Mouse (Mus musculus): ENCODE measurements around the gene Ak5.

The Ak5 gene

DNA sequence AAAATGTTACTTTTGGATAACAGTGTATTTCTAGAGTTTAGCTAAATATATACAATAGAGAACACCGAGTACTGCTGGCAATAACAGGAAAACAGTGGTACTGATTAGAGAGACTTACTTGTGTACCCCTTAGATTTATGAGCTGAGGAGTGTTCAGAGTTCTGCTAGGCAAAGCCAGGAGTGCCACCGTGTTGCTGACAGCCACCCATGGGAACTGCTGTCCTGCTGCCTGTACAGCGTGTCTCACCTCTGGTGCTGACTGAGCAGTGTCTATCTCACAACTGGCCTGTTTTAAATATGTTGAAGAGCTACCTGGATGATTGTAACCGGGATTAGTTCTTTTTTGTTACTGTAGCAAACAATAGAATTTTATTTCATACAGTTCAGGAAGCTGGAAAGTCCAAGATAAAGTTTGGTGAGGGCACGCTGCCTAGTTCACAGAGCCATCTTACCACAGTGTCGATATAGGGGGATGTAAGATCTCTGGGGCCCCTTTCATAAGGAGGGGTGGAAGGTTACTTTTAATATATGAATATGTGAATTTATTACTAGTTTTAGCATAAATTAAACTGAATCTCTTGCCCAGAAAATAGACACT lies 103.5 kb downstream of the Ak5 start:
- in situ Hi-C loops (cut with MboI, MseI): no loop called here

DNA sequence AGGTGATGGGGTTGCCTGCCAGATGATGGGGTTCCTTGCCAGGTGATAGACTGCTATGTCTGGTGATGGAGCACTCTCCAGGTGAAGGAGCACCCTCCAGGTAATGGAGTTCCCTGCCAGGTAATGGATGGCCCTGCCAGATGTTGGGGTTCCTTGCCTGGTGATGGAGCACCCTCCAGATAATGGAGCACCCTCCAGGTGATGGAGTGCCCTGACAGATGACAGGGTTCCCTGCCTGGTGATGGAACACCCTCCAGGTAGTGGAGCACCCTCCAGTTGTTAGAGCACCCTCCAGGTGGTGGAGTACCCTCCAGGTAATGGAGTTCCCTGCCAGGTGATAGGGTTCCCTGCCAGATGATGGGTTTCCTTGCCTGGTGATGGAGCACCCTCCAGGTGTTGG lies 104.3 kb downstream of the Ak5 start:
- in situ Hi-C loops (cut with MboI, MseI): no loop called here

DNA sequence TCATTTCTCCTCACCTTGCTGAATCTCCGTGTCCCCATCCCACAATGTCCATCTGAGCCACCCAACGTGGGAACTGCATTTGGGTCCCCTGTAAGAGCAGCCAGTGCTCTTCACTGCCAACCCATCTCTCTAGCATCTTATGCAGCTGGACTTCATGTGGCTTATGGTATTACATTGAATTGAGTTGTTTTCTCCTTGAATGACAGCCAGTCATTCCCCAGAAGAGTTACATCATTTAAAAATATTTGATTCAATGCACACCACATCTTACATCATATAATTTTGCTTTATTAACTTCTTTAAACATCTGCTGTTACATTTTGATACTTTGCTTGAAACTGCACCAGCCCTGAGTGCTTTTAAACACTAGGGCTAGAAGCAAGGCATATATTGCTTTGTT lies 106.5 kb downstream of the Ak5 start:
- in situ Hi-C loops (cut with MboI, MseI): no loop called here

DNA sequence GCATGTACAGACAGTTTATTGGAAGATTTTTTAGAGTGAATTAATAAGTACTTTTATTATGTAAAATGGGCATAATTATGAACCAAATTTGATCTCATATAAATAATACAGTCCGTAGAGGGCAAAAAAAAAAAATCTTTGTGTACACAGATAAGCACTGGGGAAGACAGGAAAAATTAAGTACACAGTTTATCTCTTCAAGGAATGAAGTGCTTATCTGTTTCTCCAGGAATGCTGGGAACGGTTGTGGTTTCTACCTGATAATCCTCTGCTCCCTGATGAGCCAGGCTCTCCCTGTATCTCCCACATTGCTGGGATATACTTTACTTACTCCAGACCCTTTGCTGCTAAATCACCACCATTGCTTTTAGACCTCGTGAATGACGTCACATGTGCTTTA lies 108.9 kb downstream of the Ak5 start:
- in situ Hi-C loops (cut with MboI, MseI): no loop called here

DNA sequence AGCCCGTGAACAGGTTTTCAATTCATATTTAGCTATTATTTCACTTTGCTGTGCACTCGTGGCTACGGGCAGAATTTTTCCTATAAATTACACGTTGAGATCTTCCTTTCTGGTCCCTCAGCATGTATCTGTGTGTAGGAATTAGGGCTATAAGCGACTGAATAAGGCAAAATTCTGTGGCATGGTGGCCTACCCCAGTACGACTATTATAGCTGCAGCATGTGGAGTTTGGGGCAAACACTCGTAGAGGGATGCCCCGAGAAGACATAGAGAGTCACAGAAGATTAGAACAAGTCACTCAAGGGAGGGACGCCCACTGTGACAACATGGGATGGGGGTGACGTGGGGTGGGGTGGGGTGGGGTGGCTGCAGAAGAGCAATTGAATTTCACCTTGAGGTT lies 110.1 kb downstream of the Ak5 start:
- in situ Hi-C loops (cut with MboI, MseI): no loop called here

DNA sequence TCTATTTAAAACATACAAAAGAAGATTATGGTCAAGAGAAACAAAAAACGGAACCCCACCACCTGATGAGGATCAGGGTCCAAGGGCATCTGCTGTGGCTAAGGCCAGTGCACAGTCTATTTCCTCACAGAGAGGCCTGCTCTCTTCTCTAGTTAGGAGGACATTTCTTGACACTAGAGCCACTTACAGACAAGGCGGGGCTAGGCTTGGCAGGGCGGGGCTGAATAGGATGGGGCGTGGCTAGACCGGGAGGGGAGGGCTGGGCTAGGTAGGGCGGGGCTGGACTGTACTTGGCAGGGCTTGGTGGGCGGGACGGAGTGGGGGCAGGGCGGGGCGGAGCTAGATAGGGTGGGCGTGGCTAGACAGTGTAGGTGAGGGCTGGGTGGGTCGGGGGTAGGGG lies 110.5 kb downstream of the Ak5 start:
- in situ Hi-C loops (cut with MboI, MseI): no loop called here

DNA sequence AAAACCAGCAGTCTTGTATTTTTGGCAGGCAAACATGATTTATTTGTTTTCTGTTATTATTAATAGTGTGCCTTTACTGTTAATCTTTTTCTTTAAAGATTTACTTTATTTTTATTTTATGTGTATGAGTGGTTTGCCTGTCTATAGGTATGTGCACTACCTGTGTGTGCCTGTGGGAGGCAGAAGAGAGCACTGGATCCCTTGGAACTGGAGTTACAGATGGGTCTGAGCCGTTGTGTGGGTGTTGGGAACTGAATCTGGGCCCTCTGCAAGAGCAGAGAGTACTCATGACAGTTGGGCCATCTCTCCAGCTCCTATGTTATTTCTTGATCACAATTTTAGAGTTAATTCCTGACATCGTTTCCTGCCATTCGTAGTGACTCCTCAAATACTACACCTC lies 111.2 kb downstream of the Ak5 start:
- in situ Hi-C loops (cut with MboI, MseI): no loop called here

DNA sequence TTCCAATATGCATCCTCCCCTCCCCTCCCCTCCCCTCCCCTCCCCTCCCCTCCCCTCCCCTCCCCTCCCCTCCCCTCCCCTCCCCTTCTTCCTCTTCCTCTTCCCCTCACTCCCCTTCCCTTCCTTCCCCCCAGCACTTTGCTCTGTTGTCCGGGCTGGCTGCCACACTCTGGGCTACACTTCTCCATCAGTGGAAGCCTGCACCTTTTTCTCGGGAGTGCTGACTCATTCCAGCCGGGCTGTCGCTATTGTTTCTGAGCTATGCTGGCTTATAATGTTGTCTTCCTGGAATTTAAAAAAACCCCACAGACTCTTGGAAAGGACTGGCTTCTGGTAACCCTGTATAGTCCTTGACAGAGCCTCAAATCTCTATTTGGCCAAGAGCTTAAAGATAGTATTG lies 111.7 kb downstream of the Ak5 start:
- in situ Hi-C loops (cut with MboI, MseI): no loop called here

DNA sequence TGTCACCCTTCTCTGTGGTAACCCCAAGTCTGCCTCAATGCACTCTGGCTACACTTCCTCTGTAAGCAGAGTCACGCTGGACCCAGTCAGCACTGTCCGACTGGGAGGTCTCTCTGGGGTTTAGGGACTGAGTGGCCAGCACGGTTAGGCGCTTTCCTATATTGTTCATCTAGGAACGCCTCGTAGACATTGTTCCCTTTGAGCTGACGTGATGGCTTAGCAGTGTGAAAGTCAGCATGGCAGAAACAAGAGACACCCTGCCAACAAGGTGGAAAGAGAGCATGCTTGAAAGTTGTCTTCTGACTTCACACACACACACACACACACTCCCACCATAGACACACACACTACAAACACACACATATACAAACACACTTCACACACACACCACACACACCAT lies 112.9 kb downstream of the Ak5 start:
- in situ Hi-C loops (cut with MboI, MseI): no loop called here

DNA sequence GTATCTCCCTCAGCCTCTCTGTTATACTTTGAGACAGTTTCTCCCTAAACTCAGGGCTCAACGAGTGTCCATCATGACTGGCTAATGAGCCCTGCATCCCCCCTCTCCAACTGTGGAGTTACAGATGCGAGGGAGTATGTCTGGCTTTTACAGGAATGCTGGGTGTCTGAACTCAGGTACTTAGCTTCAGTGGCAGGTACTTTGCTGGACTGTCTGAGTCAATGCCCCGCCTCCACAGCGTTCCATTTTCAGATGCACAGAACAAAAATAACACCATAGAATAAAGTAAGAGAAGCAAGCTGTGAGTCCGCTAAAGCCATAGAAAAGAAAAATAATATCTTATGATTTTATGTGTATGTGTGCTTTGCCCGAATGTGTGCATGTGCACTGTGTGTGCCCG lies 113.8 kb downstream of the Ak5 start:
- in situ Hi-C loops (cut with MboI, MseI): no loop called here

DNA sequence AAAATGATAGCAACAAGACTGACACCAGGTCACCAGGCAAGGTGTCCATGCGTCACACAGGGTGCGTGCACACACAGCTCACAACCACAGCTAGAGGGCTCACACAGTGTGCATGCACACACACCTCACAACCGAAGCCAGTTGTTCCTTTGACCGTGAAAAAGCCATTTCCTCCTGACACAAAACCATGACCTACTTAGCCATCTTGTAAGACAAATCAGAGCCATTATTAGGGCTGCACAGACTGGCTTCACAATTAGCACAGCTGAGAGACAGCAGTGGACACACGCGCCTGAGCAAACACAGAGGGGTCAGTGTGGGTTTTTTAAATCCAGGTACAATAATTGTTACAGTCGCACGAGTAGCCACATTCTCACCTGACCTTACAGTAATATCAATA lies 115.5 kb downstream of the Ak5 start:
- in situ Hi-C loops (cut with MboI, MseI): no loop called here

DNA sequence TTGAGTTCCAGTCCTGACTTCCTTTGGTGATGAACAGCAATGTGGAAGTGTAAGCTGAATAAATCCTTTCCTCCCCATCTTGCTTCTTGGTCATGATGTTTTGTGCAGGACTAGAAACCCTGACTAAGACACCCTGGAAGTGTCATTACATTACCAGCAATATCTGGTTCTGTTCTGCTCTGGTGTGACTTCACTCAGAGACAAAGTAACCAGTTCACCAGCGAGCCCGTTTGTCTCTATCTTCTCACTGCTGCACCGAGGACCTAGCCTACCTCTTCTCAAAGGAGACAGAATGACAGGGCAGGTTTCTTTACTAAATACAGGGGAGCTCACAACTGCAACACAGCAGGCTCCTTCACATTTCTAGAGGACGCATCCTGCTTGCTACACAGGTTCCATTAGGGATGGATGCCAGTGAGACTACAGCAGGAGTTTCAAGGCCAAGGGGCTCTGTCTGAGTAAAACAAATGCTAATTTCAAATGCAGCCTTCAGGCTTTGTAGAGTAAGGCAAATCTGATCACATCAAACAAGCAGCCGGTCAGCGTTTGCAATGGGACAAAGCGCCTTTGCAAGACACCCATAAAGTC lies 117.5 kb downstream of the Ak5 start:
- in situ Hi-C loops (cut with MboI, MseI): no loop called here

DNA sequence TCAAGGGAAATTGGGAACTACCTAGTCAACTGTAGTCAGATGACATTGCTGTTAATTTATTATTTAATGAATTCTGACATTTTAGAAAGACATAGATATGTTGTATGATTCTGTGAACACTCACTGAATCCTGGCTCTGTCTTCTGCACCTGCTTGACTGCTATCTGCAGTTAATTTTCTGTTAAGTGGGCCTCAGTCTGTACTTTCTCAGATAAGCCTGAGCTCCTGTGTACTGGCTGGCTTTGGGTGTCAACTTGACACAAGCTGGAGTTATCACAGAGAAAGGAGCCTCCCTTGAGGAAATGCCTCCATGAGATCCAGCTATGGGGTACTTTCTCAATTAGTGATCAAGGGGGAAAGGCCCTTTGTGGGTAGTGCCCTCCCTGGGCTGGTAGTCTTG lies 118.1 kb downstream of the Ak5 start:
- in situ Hi-C loops (cut with MboI, MseI): no loop called here

DNA sequence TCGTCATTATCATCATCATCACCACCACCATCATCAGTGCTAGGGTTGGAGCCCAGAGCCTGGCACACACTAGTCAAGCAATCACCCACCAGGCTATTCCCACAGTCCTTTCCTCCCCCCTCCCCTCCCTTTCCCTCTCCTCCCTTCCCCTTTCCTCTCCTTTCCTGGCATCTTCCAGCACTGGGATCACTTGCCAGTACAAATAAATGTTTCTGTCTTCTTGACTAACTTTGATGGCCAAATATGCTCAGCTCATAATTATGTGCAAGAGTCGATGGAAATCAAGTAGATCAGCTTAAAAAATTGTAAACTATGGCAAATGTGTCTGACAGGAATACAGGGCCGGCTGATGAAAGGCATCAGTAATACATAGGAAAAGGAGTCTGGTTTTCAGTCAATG lies 123.2 kb downstream of the Ak5 start:
- in situ Hi-C loops (cut with MboI, MseI): no loop called here

DNA sequence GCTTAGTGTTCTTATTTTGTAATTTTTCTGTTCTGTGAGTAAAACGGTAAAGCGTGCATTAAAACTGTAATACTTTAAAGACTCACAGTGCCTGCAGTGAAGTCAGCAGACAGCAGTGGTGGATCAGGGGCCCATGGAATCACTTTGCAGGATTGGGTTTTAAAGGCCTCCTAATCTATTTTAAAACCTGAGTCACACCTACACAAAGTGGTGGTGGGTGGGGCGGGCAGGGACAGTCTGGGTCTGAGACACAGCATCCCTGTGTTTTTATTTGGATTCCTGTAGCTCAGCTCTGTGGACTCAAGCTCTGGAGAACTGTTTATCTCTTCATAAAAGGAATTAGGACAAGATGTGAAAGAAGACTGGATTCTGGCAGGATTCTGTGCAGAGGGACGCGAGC lies 125.9 kb downstream of the Ak5 start:
- in situ Hi-C loops (cut with MboI, MseI): no loop called here

DNA sequence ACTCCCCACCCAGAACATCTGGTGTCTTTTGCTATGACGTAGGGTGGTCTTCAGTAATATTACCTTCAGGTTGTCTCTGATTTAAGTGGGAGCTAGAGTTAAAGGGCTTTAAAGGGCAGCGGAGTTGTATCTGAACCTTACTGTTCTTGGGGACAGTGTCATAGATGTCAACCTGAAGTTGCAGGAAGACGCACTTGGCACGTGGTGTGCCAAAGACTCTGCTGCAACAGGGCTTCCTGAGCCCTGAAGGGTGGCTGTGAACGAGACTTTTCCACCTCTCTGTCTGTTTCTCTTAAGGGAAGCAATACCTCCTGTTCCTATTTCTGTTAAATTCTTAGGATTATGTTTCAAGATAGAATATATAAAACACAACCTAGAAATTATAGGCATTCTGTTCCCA lies 137.8 kb downstream of the Ak5 start:
- in situ Hi-C loops (cut with MboI, MseI): no loop called here

DNA sequence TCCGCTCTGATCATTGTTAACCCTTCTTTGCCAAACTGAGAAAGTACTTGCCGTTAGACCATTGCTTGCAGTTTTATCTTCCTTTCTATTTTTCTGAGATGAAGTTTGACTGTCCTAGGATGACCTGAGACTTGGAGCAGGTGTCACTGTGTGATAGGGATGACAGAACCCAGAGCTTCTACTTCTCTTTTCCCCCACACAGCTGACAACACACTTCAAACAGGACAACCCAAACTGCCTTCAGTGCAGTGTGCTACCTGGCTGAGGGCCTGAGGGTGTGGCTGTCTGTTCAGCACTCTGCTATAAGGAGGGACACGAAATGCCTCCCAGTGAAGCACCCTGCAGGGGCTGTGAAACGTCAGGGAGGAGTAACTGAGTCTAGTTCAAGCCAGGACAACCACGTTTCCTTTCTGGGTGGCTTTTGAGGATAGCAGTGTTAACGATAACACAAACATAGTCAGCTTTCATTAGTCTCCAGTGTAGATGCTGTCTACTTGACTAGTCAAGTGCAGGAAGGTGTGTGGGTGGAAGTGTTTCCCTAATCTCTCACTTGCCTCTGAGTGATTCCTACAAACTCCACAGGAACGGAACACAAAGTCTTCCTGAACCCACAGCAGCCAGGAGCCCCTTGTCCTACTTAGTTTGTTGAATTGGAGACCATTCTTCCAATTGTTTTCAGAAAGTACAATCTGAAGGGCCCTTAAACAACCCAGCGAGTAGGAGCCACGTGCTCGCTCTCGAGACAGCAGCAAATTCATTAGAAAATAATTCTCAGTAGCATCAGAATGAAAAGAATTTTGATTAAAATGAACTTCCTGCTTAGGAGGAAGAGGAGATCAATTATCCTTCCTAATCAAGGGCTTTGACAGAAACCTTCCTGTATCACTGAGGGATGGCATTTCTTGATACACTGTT lies 138.8 kb downstream of the Ak5 start:
- in situ Hi-C loops (cut with MboI, MseI): no loop called here

DNA sequence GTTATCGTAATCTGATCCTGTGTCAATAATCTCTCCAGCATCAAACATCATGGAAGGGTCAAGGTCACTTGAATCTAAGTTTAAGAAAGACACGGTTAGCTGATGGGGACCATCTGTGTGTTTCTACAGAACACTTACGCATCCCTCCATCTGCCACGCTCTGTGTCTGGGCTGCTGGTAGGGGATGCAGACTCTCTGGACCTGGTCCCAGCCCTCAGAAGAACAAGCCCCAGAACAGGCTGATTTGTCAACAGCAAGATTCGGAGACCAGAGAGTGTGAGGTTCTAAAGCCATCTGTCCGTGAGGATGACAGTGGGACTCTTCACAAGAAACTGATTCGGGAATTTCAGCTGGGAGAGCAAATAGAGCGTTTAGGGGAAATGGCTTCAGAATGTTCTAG lies 141.4 kb downstream of the Ak5 start:
- in situ Hi-C loops (cut with MboI, MseI): no loop called here

DNA sequence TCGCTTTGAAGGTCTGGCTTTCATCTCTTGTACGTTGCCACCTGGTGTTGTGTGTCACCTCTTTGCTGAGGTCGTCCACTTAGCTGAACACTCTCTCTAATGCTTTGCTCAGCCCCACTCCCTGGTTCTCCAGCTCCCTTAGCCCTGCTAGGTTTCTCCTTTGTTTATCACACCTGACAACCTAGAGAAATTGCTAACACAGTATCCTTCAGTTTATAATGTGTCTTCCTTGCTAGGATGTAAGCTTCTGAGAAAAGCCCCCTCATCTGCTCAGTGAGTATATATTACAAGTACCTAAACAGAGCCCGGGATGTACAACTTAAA lies 144.9 kb downstream of the Ak5 start:
- in situ Hi-C loops (cut with MboI, MseI): no loop called here

DNA sequence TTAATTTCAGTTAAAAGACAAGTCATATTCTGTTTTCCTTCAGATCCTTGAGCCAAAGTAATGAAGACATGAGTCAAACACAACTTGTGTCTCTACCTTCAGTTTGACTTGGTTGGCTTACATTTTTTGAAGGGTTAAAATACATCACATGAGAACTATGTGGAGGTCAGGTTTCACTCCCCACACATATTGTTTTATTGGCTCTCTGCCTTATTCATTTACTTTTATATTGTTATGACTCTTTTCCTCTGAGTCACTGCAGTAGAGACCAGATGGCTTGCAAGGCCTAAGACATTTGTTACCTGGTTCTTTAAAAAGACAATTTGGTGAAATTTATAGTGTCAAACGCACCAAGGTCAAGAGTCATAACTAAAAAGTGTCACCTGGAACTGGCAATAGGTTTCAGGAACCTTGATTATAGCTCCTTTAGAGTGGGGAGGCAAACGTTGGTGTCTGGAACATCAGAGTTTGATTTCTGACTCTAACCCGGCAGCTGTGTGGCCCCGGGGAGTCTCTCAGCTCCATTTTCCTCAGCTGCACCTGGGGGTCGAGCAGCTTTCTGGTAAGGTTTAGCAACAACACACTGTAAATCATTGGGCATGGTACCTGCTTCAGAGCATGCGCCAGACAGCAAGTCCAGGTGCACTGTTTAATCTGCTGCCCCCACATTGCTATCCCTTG lies 145.4 kb downstream of the Ak5 start:
- in situ Hi-C loops (cut with MboI, MseI): no loop called here

DNA sequence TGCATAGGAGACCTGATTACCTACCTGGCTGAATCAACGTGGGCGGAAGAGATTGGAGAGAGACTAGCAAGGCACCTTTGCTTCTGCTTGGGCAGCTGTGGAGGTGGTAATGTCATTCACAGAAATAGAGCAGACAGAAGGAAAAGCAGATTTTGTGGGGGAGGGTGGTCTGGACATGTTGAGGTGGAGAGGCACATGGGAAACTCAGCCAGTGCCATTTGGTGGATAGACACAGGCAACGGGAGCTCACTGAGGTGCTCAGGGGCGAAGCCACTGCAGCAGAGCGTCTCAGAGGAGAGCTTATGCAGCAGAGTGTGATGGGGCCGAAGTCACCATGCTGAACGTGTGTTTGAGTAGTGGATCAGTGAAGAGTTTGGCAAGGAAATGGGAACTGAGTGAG lies 147.1 kb downstream of the Ak5 start:
- in situ Hi-C loops (cut with MboI, MseI): no loop called here

DNA sequence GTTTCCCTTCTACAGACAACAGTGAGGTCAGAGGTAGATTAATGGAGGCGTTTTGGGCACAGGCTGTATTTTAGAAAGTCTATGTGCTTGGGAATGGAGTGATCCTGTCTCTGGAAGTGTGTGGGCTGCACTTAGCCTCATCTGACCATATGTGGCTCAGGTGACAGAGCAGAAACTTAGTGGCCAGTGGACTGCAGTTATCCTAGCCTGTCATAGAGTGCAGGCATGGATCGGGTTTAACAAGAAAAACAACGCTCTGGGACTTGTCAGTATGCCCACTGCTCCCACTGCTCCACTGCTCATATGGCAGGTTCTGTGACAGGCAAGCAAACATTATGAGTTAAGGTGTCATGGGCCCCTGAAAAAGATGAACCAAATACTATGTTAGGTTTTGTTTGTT lies 148.1 kb downstream of the Ak5 start:
- in situ Hi-C loops (cut with MboI, MseI): no loop called here

DNA sequence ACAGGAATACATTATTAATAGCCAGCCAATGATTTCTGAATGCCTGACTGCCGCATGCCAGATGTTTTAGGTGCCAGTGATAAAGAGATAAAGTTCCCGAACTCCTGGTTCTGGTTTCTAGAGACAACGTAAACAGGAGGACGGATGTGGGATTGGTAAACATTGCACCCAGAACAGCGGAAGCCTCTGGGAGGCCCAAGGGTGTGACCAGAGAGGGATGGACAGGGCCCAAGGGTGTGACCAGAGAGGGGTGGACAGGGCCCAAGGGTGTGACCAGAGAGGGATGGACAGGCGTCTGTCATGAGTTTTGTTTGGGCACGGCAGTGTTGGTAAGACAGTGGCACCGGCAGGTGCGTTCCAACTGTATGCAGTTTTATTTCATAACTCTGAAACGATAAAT lies 148.6 kb downstream of the Ak5 start:
- in situ Hi-C loops (cut with MboI, MseI): no loop called here
